ENCODE assay signal across 10 mouse cellular contexts in genomic region chr9:49246839-49247238, GRCm38 (mm10). TPM values are rescaled to one million over a fixed set of nuclear protein-coding genes. Genes with fewer than 3 reads are reported as not detected.
DNase-seq lines count a peak whose midpoint lies in the region; ATAC-seq and TF ChIP-seq lines count a peak whose summit lies in the region.
"Had no signal": no experiment of that assay in that cellular context is flagged by ENCODE, and none has a peak within 500 bp of the region (broad histone marks: within the 10 kb centered on the region; RNA-seq: fewer than 3 reads in every experiment).

No protein-coding gene starts in this region.

- H3K27me3 ChIP-seq in MEL (ENCODE audit: control insufficient read depth in 1 of 2, insufficient read depth in 2 of 2, low read length in 2 of 2): no peaks in the 10 kb centered on the region
- H3K27me3 ChIP-seq: limb, embryonic 13.5 days had no signal

- intact Hi-C loops in left cerebral cortex, postnatal 25 days (cut with DNase I): loop anchor here (1.0 to 5.0 kb wide), 2 partner anchors 165 to 241 kb away; partner anchors contain the start of gene Tmprss5

- no peak for TF ChIP-seq EP300 in MEL (IDR thresholded peaks at IDR 0.05; ENCODE audit: low read depth in 1 of 2, low read length in 2 of 2)

- H3K4me1 ChIP-seq in MEL (ENCODE audit: control insufficient read depth in 1 of 2, insufficient read depth in 2 of 2, low read length in 2 of 2): no peaks in the 10 kb centered on the region
- H3K4me1 ChIP-seq: limb, embryonic 13.5 days had no signal

- peak; percentile 16 to 54 (median 37); a peak in 4 of 6 replicates for TF ChIP-seq CTCF in MEL (IDR thresholded peaks at IDR 0.05 in 2 of 3, conservative IDR thresholded peaks at IDR 0.05 in 1 of 3; ENCODE audit: control insufficient read depth in 1 of 3, insufficient read depth in 1 of 3, low read depth in 2 of 3, low read length in 3 of 3, poor library complexity in 1 of 3, severe bottlenecking in 1 of 3)

- H3K27ac ChIP-seq in MEL (ENCODE audit: control insufficient read depth, low read depth, low read length): no peak overlapping the region
- H3K27ac ChIP-seq: limb, embryonic 13.5 days had no signal

- DNase-seq in frontal cortex, postnatal 25 days (ENCODE audit: low spot score in 2 of 2): peak; percentile 55 to 68
- DNase-seq in MEL (ENCODE audit: low read depth, low spot score): peak; percentile 23
- peak; percentile 84 to 85 for DNase-seq in cerebellum, postnatal 10 days
- DNase-seq in heart, postnatal 4 days: peak; percentile 81
- DNase-seq in left cerebral cortex, postnatal 25 days (ENCODE audit: low spot score in 2 of 2): peak; percentile 64 to 68
- peak; percentile 78 for DNase-seq in retina, embryonic 14.5 days (ENCODE audit: low spot score)
- no peak for DNase-seq in spleen, postnatal 14 days (ENCODE audit: low spot score in 2 of 2)

- no peak overlapping the region for H3K4me3 ChIP-seq in MEL (ENCODE audit: control insufficient read depth in 1 of 2, insufficient read depth in 1 of 2, low read depth in 2 of 2, low read length in 2 of 2)
- H3K4me3 ChIP-seq: limb, embryonic 13.5 days had no signal

- H3K9ac ChIP-seq in MEL (ENCODE audit: control insufficient read depth, low read depth, low read length, poor library complexity, severe bottlenecking): no peak overlapping the region
- H3K9ac ChIP-seq: limb, embryonic 13.5 days had no signal

- no peaks in the 10 kb centered on the region for H3K79me2 ChIP-seq in MEL (ENCODE audit: control insufficient read depth, insufficient read depth, low read length, poor library complexity)

- H3K9me3 ChIP-seq in MEL (replicated peaks; ENCODE audit: insufficient read depth, low read length): no peaks in the 10 kb centered on the region
- H3K9me3 ChIP-seq: limb, embryonic 13.5 days had no signal

- TF ChIP-seq RAD21 in MEL (IDR thresholded peaks at IDR 0.05; ENCODE audit: low read depth, low read length): peak; percentile 23

- no peaks in the 10 kb centered on the region for H3K36me3 ChIP-seq in MEL (ENCODE audit: control insufficient read depth in 1 of 2, insufficient read depth in 2 of 2, low read length in 2 of 2)
- H3K36me3 ChIP-seq: limb, embryonic 13.5 days had no signal

- no peak for ATAC-seq in frontal cortex, adult (ENCODE audit: low TSS enrichment)

- TF ChIP-seq POLR2A in MEL (IDR thresholded peaks at IDR 0.05; ENCODE audit: control insufficient read depth in 1 of 2, insufficient read depth in 1 of 2, low read depth in 1 of 2, low read length in 2 of 2, poor library complexity in 1 of 2): no peak

TF ChIP-seq in MEL, 35 proteins besides CTCF, POLR2A, EP300 and RAD21:
- TF ChIP-seq MAFK (IDR thresholded peaks at IDR 0.05; ENCODE audit: borderline replicate concordance, low read depth, low read length) (no peak), TBP (IDR thresholded peaks at IDR 0.05; ENCODE audit: low read depth, low read length) (no peak), SMC3 (IDR thresholded peaks at IDR 0.05; ENCODE audit: low read depth, low read length) (peak; percentile 28; the same call in 1 of the 2 replicates), MEF2A (IDR thresholded peaks at IDR 0.05; ENCODE audit: extremely low read depth, insufficient replicate concordance, low read depth, low read length, poor library complexity, severe bottlenecking) (no peak), USF1 (IDR thresholded peaks at IDR 0.05; ENCODE audit: low read depth, low read length) (no peak), ETS1 (IDR thresholded peaks at IDR 0.05; ENCODE audit: low read depth, low read length) (no peak), KAT2A (conservative IDR thresholded peaks at IDR 0.05; ENCODE audit: low read depth, low read length) (no peak), CHD2 (IDR thresholded peaks at IDR 0.05; ENCODE audit: low read length) (no peak), MYB (IDR thresholded peaks at IDR 0.05; ENCODE audit: low read depth, low read length) (no peak)

RNA-seq across cellular contexts. Expression of gene Gm4894, which starts 3.5 kb away (rescaled TPM):
- total RNA-seq in MEL (2012; rRNA removed): not detected in 2 replicates
- polyA plus RNA-seq in MEL (2012; ENCODE audit: insufficient read depth in 1 of 2, insufficient read length in 2 of 2, low read depth in 1 of 2, low replicate concordance in 2 of 2, missing spikeins in 1 of 2): not detected
- total RNA-seq in heart, postnatal 4 days (2021): not detected
- not detected for total RNA-seq in left cerebral cortex, postnatal 25 days (2021)
- polyA plus RNA-seq: limb, embryonic 13.5 days; stomach, embryonic 14.5 days had no signal

Comparison
In these comparisons a context has a peak if more than half of its experiments do, and no peak if none do; other contexts are left out.
1. DNase-seq: peak in frontal cortex, postnatal 25 days (2 of 2), MEL (single experiment), cerebellum, postnatal 10 days (2 of 2), heart, postnatal 4 days (single experiment), left cerebral cortex, postnatal 25 days (2 of 2) and retina, embryonic 14.5 days (single experiment); none in spleen, postnatal 14 days (0 of 2).